Mouse (Mus musculus) brain, embryonic 14.5 days (tissue): ENCODE results near the gene B3gnt8.

Source experiments
- CTCF ChIP-seq: fragments of 200-500 bp; IDR thresholded peaks from 2 replicates; pipeline ENCODE4 v1.5.1; 2012; ENCODE audit warnings: inconsistent platforms, mild to moderate bottlenecking, moderate library complexity, borderline replicate concordance; ENCODE audit not compliant: insufficient read depth, insufficient read length; ENCODE audit errors: extremely low read depth
- POLR2A ChIP-seq: fragments of 200-500 bp; IDR thresholded peaks from 2 replicates; pipeline ENCODE4 v1.6.1; 2012; ENCODE audit warnings: mild to moderate bottlenecking, inconsistent platforms, borderline replicate concordance; ENCODE audit not compliant: poor library complexity, insufficient read depth, insufficient read length, severe bottlenecking; ENCODE audit errors: extremely low read depth

- TF ChIP-seq CTCF (no peak), POLR2A (no peak)
These were observed 6.8 kb upstream of the B3gnt8 start for GRCm38 (mm10) chr7:25619722-25619991.
